Comparison of ENCODE assay signal across 8 mouse cellular contexts in genomic region chr17:29267931-29268681, GRCm38 (mm10). TPM values are rescaled to one million over a fixed set of nuclear protein-coding genes. Genes with fewer than 3 reads are reported as not detected.
DNase-seq lines count a peak whose midpoint lies in the region; ATAC-seq and TF ChIP-seq lines count a peak whose summit lies in the region.

No protein-coding gene starts in this region.

- H3K4me3 ChIP-seq in left cerebral cortex, adult 2 months = peak overlapping the region; percentile 84
- H3K4me3 ChIP-seq in forebrain, embryonic 14.5 days (ENCODE audit: low read depth, low read length) = peak overlapping the region; percentile 89
- H3K4me3 ChIP-seq in limb, embryonic 10.5 days = peak overlapping the region; percentile 97
- peak overlapping the region; percentile 88 for H3K4me3 ChIP-seq in neural tube, embryonic 12.5 days

- no peaks in the 10 kb centered on the region for H3K9me3 ChIP-seq in forebrain, embryonic 14.5 days (replicated peaks; ENCODE audit: control insufficient read depth, low read length)
- no peaks in the 10 kb centered on the region for H3K9me3 ChIP-seq in limb, embryonic 10.5 days (replicated peaks)
- H3K9me3 ChIP-seq in neural tube, embryonic 12.5 days = no peaks in the 10 kb centered on the region

- H3K4me1 ChIP-seq in forebrain, embryonic 14.5 days (ENCODE audit: control insufficient read depth, insufficient read depth, low read length) = peaks cover 20% of the 10 kb centered on the region
- H3K4me1 ChIP-seq in limb, embryonic 10.5 days = peaks cover 18% of the 10 kb centered on the region
- H3K4me1 ChIP-seq in neural tube, embryonic 12.5 days = peaks cover 21% of the 10 kb centered on the region

- peak overlapping the region; percentile 89 for H3K27ac ChIP-seq in left cerebral cortex, adult 2 months
- peak overlapping the region; percentile 85 for H3K27ac ChIP-seq in forebrain, embryonic 14.5 days (ENCODE audit: low read depth, low read length)
- peak overlapping the region; percentile 95 for H3K27ac ChIP-seq in limb, embryonic 10.5 days
- H3K27ac ChIP-seq in neural tube, embryonic 12.5 days = no peak overlapping the region

- H3K4me2 ChIP-seq in forebrain, embryonic 14.5 days (ENCODE audit: low read length) = peak overlapping the region; percentile 80
- H3K4me2 ChIP-seq in neural tube, embryonic 12.5 days (replicated peaks) = peak overlapping the region; percentile 69

- no peaks in the 10 kb centered on the region for H3K27me3 ChIP-seq in forebrain, embryonic 14.5 days (replicated peaks; ENCODE audit: control insufficient read depth, insufficient read depth, low read length)
- no peaks in the 10 kb centered on the region for H3K27me3 ChIP-seq in limb, embryonic 10.5 days (ENCODE audit: low read depth, poor library complexity, severe bottlenecking)
- no peaks in the 10 kb centered on the region for H3K27me3 ChIP-seq in neural tube, embryonic 12.5 days (replicated peaks)

- intact Hi-C loops in left cerebral cortex, adult 2 months (cut with DNase I) = loop anchor here (2.0 kb wide), 3 partner anchors 79 to 223 kb away; partner anchors contain the start of genes Mtch1 and Pim1
- intact Hi-C loops in left cerebral cortex, postnatal 10 days (cut with DNase I) = loop anchor here (1.0 to 10.0 kb wide), 3 partner anchors 77 to 244 kb away; partner anchors contain the start of gene Mtch1
- intact Hi-C loops in left cerebral cortex, postnatal 4 days (cut with DNase I) = loop anchor here (5.0 kb wide), 1 partner anchor 79 kb away; the partner anchor contains the start of gene Mtch1

- no peak for TF ChIP-seq CTCF in left cerebral cortex, adult 2 months (IDR thresholded peaks at IDR 0.05)

- H3K9ac ChIP-seq in forebrain, embryonic 14.5 days (ENCODE audit: low read length) = peak overlapping the region; percentile 92
- 0 out of 2 replicates have a peak overlapping the region, but pooled peaks have one; percentile 41 for H3K9ac ChIP-seq in neural tube, embryonic 12.5 days

- H3K36me3 ChIP-seq in forebrain, embryonic 14.5 days (ENCODE audit: control insufficient read depth, insufficient read depth, low read length) = no peaks in the 10 kb centered on the region
- H3K36me3 ChIP-seq in limb, embryonic 10.5 days = no peaks in the 10 kb centered on the region
- H3K36me3 ChIP-seq in neural tube, embryonic 12.5 days = no peaks in the 10 kb centered on the region

- DNase-seq in left cerebral cortex, adult 2 months (ENCODE audit: extremely low spot score in 1 of 2, low spot score in 2 of 2) = no peak
- no peak for DNase-seq in left cerebral cortex, postnatal 10 days (ENCODE audit: extremely low spot score in 1 of 2, low spot score in 2 of 2)
- no peak for DNase-seq in forebrain, embryonic 14.5 days (ENCODE audit: low spot score)
- DNase-seq in limb, embryonic 10.5 days (ENCODE audit: low spot score) = no peak
- DNase-seq in left cerebral cortex, postnatal 4 days = no peak
- DNase-seq in thymus, postnatal 25 days = no peak
- DNase-seq in ovary, postnatal 10 days (ENCODE audit: low spot score) = no peak

- 61% methylated on average over 6 of the region's 6 CpGs for WGBS in forebrain, embryonic 14.5 days
- WGBS in limb, embryonic 10.5 days = 64% methylated on average over 6 of the region's 6 CpGs
- WGBS in neural tube, embryonic 12.5 days = 60% methylated on average over 6 of the region's 6 CpGs

- peak; percentile 35 for ATAC-seq in forebrain, embryonic 14.5 days
- 0 out of 2 replicates have a peak, but pooled peaks have one; percentile 29 for ATAC-seq in neural tube, embryonic 12.5 days (ENCODE audit: low FRiP score, low read depth)

RNA-seq across cellular contexts. Expression of gene BC004004, which starts 0.5 kb away (rescaled TPM):
- 10 to 100 TPM; 78.9 to 85.0 TPM for total RNA-seq in left cerebral cortex, adult 2 months (2021)
- 100 to 1,000 TPM in 1 of 2 experiments, 10 to 100 TPM in 1; 99.5 to 108 TPM for total RNA-seq in left cerebral cortex, postnatal 10 days (2021)
- polyA plus RNA-seq in forebrain, embryonic 14.5 days (2014; fragmentation: Nextera tagmentation; extraction: Ambion mirVana) = 116 and 123 TPM in 2 replicates
- polyA plus RNA-seq in limb, embryonic 10.5 days (2016; fragmentation: Nextera tagmentation; extraction: Ambion mirVana) = 47.9 and 52.9 TPM in 2 replicates
- 74.8 and 75.3 TPM in 2 replicates for polyA plus RNA-seq in neural tube, embryonic 12.5 days (2016; fragmentation: Nextera tagmentation; extraction: Ambion mirVana)
- 100 to 1,000 TPM; 102 to 107 TPM for total RNA-seq in left cerebral cortex, postnatal 4 days (2021)

RNA-seq across cellular contexts. Expression of gene Ppil1, which starts 4.1 kb away (rescaled TPM):
- 10 to 100 TPM; 19.8 to 20.0 TPM for total RNA-seq in left cerebral cortex, adult 2 months (2021)
- 10 to 100 TPM; 20.7 to 24.3 TPM for total RNA-seq in left cerebral cortex, postnatal 10 days (2021)
- polyA plus RNA-seq in forebrain, embryonic 14.5 days (2014; fragmentation: Nextera tagmentation; extraction: Ambion mirVana) = 123 and 131 TPM in 2 replicates
- 239 and 250 TPM in 2 replicates for polyA plus RNA-seq in limb, embryonic 10.5 days (2016; fragmentation: Nextera tagmentation; extraction: Ambion mirVana)
- polyA plus RNA-seq in neural tube, embryonic 12.5 days (2016; fragmentation: Nextera tagmentation; extraction: Ambion mirVana) = 117 and 125 TPM in 2 replicates
- 10 to 100 TPM; 35.1 to 40.5 TPM for total RNA-seq in left cerebral cortex, postnatal 4 days (2021)

RNA-seq across cellular contexts. Expression of gene Cpne5, which starts 30.1 kb away (rescaled TPM):
- total RNA-seq in left cerebral cortex, adult 2 months (2021) = 100 to 1,000 TPM; 141 to 148 TPM
- 10 to 100 TPM; 88.1 to 89.7 TPM for total RNA-seq in left cerebral cortex, postnatal 10 days (2021)
- polyA plus RNA-seq in forebrain, embryonic 14.5 days (2014; fragmentation: Nextera tagmentation; extraction: Ambion mirVana) = 17.2 and 17.4 TPM in 2 replicates
- polyA plus RNA-seq in limb, embryonic 10.5 days (2016; fragmentation: Nextera tagmentation; extraction: Ambion mirVana) = 2.0 and 3.2 TPM in 2 replicates
- polyA plus RNA-seq in neural tube, embryonic 12.5 days (2016; fragmentation: Nextera tagmentation; extraction: Ambion mirVana) = 7.0 and 7.7 TPM in 2 replicates
- 10 to 100 TPM; 67.9 to 81.9 TPM for total RNA-seq in left cerebral cortex, postnatal 4 days (2021)

RNA-seq across cellular contexts. Expression of gene Pi16, which starts 49.4 kb away (rescaled TPM):
- 1 to 10 TPM; 1.2 to 1.4 TPM for total RNA-seq in left cerebral cortex, adult 2 months (2021)
- 1 to 10 TPM; 1.6 to 1.8 TPM for total RNA-seq in left cerebral cortex, postnatal 10 days (2021)
- 1.2 TPM in 2 replicates for polyA plus RNA-seq in forebrain, embryonic 14.5 days (2014; fragmentation: Nextera tagmentation; extraction: Ambion mirVana)
- 0.34 and 0.35 TPM in 2 replicates for polyA plus RNA-seq in limb, embryonic 10.5 days (2016; fragmentation: Nextera tagmentation; extraction: Ambion mirVana)
- 1.2 and 1.3 TPM in 2 replicates for polyA plus RNA-seq in neural tube, embryonic 12.5 days (2016; fragmentation: Nextera tagmentation; extraction: Ambion mirVana)
- 1 to 10 TPM; 1.4 to 2.0 TPM for total RNA-seq in left cerebral cortex, postnatal 4 days (2021)
